8 mouse cellular contexts compared by ENCODE assay signal in genomic region chr4:135034406-135034805, GRCm38 (mm10).
DNase-seq lines count a peak whose midpoint lies in the region; ATAC-seq and TF ChIP-seq lines count a peak whose summit lies in the region.

No protein-coding gene starts in this region.

- no peak overlapping the region for H3K9ac ChIP-seq in kidney, postnatal 0 days (ENCODE audit: low read depth, low read length)

- no peaks in the 10 kb centered on the region for H3K36me3 ChIP-seq in kidney, postnatal 0 days (ENCODE audit: insufficient read depth, low read length)

- WGBS in kidney, postnatal 0 days = 41% methylated on average over 7 of the region's 7 CpGs

- TF ChIP-seq CTCF in kidney, postnatal 0 days (IDR thresholded peaks at IDR 0.05; ENCODE audit: low read depth) = peak; percentile 67

- H3K4me3 ChIP-seq in kidney, postnatal 0 days (replicated peaks; ENCODE audit: low read depth, low read length) = no peak overlapping the region

- no peaks in the 10 kb centered on the region for H3K9me3 ChIP-seq in kidney, postnatal 0 days (replicated peaks; ENCODE audit: low read length)

- no peak for ATAC-seq in kidney, postnatal 0 days (replicated peaks; ENCODE audit: low FRiP score, low read depth)

- H3K27me3 ChIP-seq in kidney, postnatal 0 days (ENCODE audit: insufficient read depth, low read length) = no peaks in the 10 kb centered on the region

- DNase-seq in gastrocnemius, adult 18-20 months (ENCODE audit: low spot score) = peak; percentile 42
- DNase-seq in gastrocnemius, postnatal 25 days = no peak
- peak; percentile 40 for DNase-seq in right cerebral cortex, postnatal 4 days
- DNase-seq in right cerebral cortex, postnatal 25 days = no peak
- DNase-seq in cerebellum, adult 9-11 months = peak; percentile 31
- no peak for DNase-seq in kidney, postnatal 0 days (ENCODE audit: low spot score)
- DNase-seq in lung, postnatal 10 days = peak; percentile 44
- DNase-seq in testis, postnatal 10 days (ENCODE audit: low spot score) = peak; percentile 75

- H3K4me2 ChIP-seq in kidney, postnatal 0 days (ENCODE audit: low read length) = no peak overlapping the region

- no peaks in the 10 kb centered on the region for H3K4me1 ChIP-seq in kidney, postnatal 0 days (replicated peaks; ENCODE audit: insufficient read depth, low read length)

- H3K27ac ChIP-seq in kidney, postnatal 0 days = no peak overlapping the region

Comparison
In these comparisons a context has a peak if more than half of its experiments do, and no peak if none do; other contexts are left out.
1. DNase-seq: peak in gastrocnemius, adult 18-20 months (single experiment), right cerebral cortex, postnatal 4 days (single experiment), cerebellum, adult 9-11 months (single experiment), lung, postnatal 10 days (single experiment) and testis, postnatal 10 days (single experiment); none in gastrocnemius, postnatal 25 days (single experiment), right cerebral cortex, postnatal 25 days (single experiment) and kidney, postnatal 0 days (single experiment).